15 mouse cellular contexts compared by ENCODE assay signal in the genomic region with DNA sequence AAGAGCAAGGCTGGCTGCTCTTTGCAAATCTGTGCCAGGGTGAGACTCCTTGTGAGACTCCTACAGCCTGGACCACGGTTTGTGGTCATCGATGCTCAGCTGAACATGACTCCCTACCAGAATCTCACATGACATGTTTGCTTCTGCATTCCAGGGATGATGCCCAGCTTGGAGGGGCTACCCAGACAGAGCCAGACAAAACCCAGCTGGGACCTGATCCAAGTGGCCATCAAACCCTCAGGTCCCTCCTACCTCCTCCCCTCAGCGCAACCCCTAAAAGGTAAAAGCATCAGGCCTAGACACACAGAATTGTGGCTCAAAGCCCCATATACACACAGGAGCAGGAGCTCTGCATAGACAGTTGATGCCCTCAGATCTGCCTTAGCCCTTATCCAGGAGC. TPM values are rescaled to one million over a fixed set of nuclear protein-coding genes. Genes with fewer than 3 reads are reported as not detected.
DNase-seq lines count a peak whose midpoint lies in the region; ATAC-seq and TF ChIP-seq lines count a peak whose summit lies in the region.
"Had no signal": no experiment of that assay in that cellular context is flagged by ENCODE, and none has a peak within 500 bp of the region (broad histone marks: within the 10 kb centered on the region; RNA-seq: fewer than 3 reads in every experiment).

No protein-coding gene starts in this region.

- peak overlapping the region; percentile 50; the same call in 1 of the 2 replicates for H3K27ac ChIP-seq in cerebellum, adult 2 months (ENCODE audit: insufficient read depth, low read length)
- H3K27ac ChIP-seq in heart, embryonic 16.5 days (ENCODE audit: low read length): peak overlapping the region; percentile 93
- no peak overlapping the region for H3K27ac ChIP-seq in neural tube, embryonic 13.5 days (replicated peaks)
- H3K27ac ChIP-seq in stomach, postnatal 0 days (replicated peaks): no peak overlapping the region
- H3K27ac ChIP-seq: embryonic facial prominence, embryonic 15.5 days; forebrain, embryonic 13.5 days; limb, embryonic 15.5 days; stomach, embryonic 15.5 days had no signal

- TF ChIP-seq EP300 in stomach, postnatal 0 days (optimal IDR thresholded peaks at IDR 0.05): no peak

- 0 out of 2 replicates have a peak overlapping the region, but pooled peaks have one; percentile 11 for H3K9ac ChIP-seq in heart, embryonic 16.5 days (ENCODE audit: low read length)
- H3K9ac ChIP-seq in neural tube, embryonic 13.5 days: peak overlapping the region; percentile 47; the same call in 1 of the 2 replicates
- no peak overlapping the region for H3K9ac ChIP-seq in stomach, postnatal 0 days (ENCODE audit: low read length)
- H3K9ac ChIP-seq: embryonic facial prominence, embryonic 15.5 days; forebrain, embryonic 13.5 days; limb, embryonic 15.5 days; lung, embryonic 14.5 days; stomach, embryonic 15.5 days had no signal

- peak; percentile 42 to 47 for DNase-seq in cerebellum, adult 2 months
- no peak for DNase-seq in cerebellum, postnatal 4 days (ENCODE audit: low spot score in 2 of 2)
- no peak for DNase-seq in heart, adult 9 months (ENCODE audit: low spot score in 2 of 2)
- no peak for DNase-seq in neural tube, embryonic 10.5 days (ENCODE audit: extremely low spot score, low spot score)
- no peak for DNase-seq in stomach, postnatal 0 days (ENCODE audit: low spot score)
- DNase-seq in testis, postnatal 10 days (ENCODE audit: low spot score): no peak
- DNase-seq: kidney, adult 9 months; lung, embryonic 14.5 days had no signal

- WGBS in cerebellum, adult 2 months: 15% methylated on average over 3 of the region's 3 CpGs
- WGBS in heart, embryonic 16.5 days: 66% methylated on average over 3 of the region's 3 CpGs
- WGBS in neural tube, embryonic 13.5 days: 85% methylated on average over 3 of the region's 3 CpGs
- WGBS in stomach, postnatal 0 days: 79% methylated on average over 3 of the region's 3 CpGs

- no peaks in the 10 kb centered on the region for H3K27me3 ChIP-seq in cerebellum, adult 2 months (ENCODE audit: control insufficient read depth, insufficient read depth, low read length)
- peaks cover 15% of the 10 kb centered on the region for H3K27me3 ChIP-seq in heart, embryonic 16.5 days (ENCODE audit: control insufficient read depth, insufficient read depth, low read length)
- H3K27me3 ChIP-seq in neural tube, embryonic 13.5 days: peaks cover 65% of the 10 kb centered on the region
- 0 out of 2 replicates have a peak, but pooled peaks cover 2% of the 10 kb centered on the region for H3K27me3 ChIP-seq in stomach, postnatal 0 days (ENCODE audit: control insufficient read depth, insufficient read depth, low read length)

- no peaks in the 10 kb centered on the region for H3K9me3 ChIP-seq in heart, embryonic 16.5 days (replicated peaks; ENCODE audit: control insufficient read depth, low read length)
- no peaks in the 10 kb centered on the region for H3K9me3 ChIP-seq in neural tube, embryonic 13.5 days
- H3K9me3 ChIP-seq in stomach, postnatal 0 days (ENCODE audit: control insufficient read depth, low read length): no peaks in the 10 kb centered on the region
- H3K9me3 ChIP-seq: embryonic facial prominence, embryonic 15.5 days; forebrain, embryonic 13.5 days; limb, embryonic 15.5 days; megakaryocyte, embryonic 14.5 days; stomach, embryonic 15.5 days had no signal

- ATAC-seq in heart, embryonic 16.5 days (replicated peaks; ENCODE audit: extremely low read depth, insufficient read depth, low FRiP score): no peak
- no peak for ATAC-seq in neural tube, embryonic 13.5 days (ENCODE audit: low read depth)
- no peak for ATAC-seq in stomach, postnatal 0 days (ENCODE audit: low FRiP score, low TSS enrichment)
- ATAC-seq: forebrain, embryonic 13.5 days had no signal

- TF ChIP-seq CTCF in cerebellum, adult 2 months (IDR thresholded peaks at IDR 0.05; ENCODE audit: borderline replicate concordance, insufficient read depth, low read depth, low read length): no peak
- TF ChIP-seq CTCF in stomach, postnatal 0 days (IDR thresholded peaks at IDR 0.05; ENCODE audit: low read depth): no peak

- no peak for TF ChIP-seq POLR2A in cerebellum, adult 2 months (IDR thresholded peaks at IDR 0.05; ENCODE audit: borderline replicate concordance, insufficient read depth, low read length)

- peak overlapping the region; percentile 90 for H3K4me3 ChIP-seq in cerebellum, adult 2 months (replicated peaks; ENCODE audit: insufficient read depth, low read depth, low read length)
- H3K4me3 ChIP-seq in heart, embryonic 16.5 days (ENCODE audit: low read length): peak overlapping the region; percentile 69
- H3K4me3 ChIP-seq in neural tube, embryonic 13.5 days: no peak overlapping the region
- H3K4me3 ChIP-seq in stomach, postnatal 0 days (ENCODE audit: low read depth, low read length): no peak overlapping the region
- H3K4me3 ChIP-seq: embryonic facial prominence, embryonic 15.5 days; forebrain, embryonic 13.5 days; limb, embryonic 15.5 days; megakaryocyte, embryonic 14.5 days; stomach, embryonic 15.5 days had no signal

- H3K36me3 ChIP-seq in heart, embryonic 16.5 days (ENCODE audit: control insufficient read depth, insufficient read depth): peaks cover 9% of the 10 kb centered on the region
- peaks cover 32% of the 10 kb centered on the region for H3K36me3 ChIP-seq in neural tube, embryonic 13.5 days
- H3K36me3 ChIP-seq in stomach, postnatal 0 days (ENCODE audit: control insufficient read depth, insufficient read depth, low read length): no peaks in the 10 kb centered on the region
- H3K36me3 ChIP-seq: embryonic facial prominence, embryonic 15.5 days; limb, embryonic 15.5 days; stomach, embryonic 15.5 days had no signal

- peaks cover 47% of the 10 kb centered on the region for H3K4me1 ChIP-seq in cerebellum, adult 2 months (ENCODE audit: control insufficient read depth, insufficient read depth, low read length)
- H3K4me1 ChIP-seq in heart, embryonic 16.5 days (ENCODE audit: control insufficient read depth, insufficient read depth, low read length): peaks cover 32% of the 10 kb centered on the region
- peaks cover 36% of the 10 kb centered on the region for H3K4me1 ChIP-seq in neural tube, embryonic 13.5 days (replicated peaks)
- no peaks in the 10 kb centered on the region for H3K4me1 ChIP-seq in stomach, postnatal 0 days (replicated peaks; ENCODE audit: control insufficient read depth, insufficient read depth)

- H3K4me2 ChIP-seq in heart, embryonic 16.5 days (ENCODE audit: low read depth, low read length): peak overlapping the region; percentile 68
- peak overlapping the region; percentile 66 for H3K4me2 ChIP-seq in neural tube, embryonic 13.5 days
- no peak overlapping the region for H3K4me2 ChIP-seq in stomach, postnatal 0 days (replicated peaks; ENCODE audit: low read depth)
- H3K4me2 ChIP-seq: embryonic facial prominence, embryonic 15.5 days; limb, embryonic 15.5 days; lung, embryonic 14.5 days; stomach, embryonic 15.5 days had no signal

RNA-seq across cellular contexts. Expression of a gene that starts 2.5 kb away (rescaled TPM):
- 1,226 and 1,413 TPM in 2 replicates for polyA plus RNA-seq in cerebellum, adult 2 months (2012; rRNA removed)
- 7.1 and 12.4 TPM in 2 replicates for polyA plus RNA-seq in heart, embryonic 16.5 days (2015; fragmentation: Nextera tagmentation; extraction: Ambion mirVana)
- polyA plus RNA-seq in neural tube, embryonic 13.5 days (2015; fragmentation: Nextera tagmentation; extraction: Ambion mirVana): 7.7 and 8.9 TPM in 2 replicates
- 0.40 and 0.42 TPM in 2 replicates for polyA plus RNA-seq in stomach, postnatal 0 days (2015; fragmentation: Nextera tagmentation; extraction: Ambion mirVana)
- polyA plus RNA-seq: limb, embryonic 15.5 days; lung, embryonic 14.5 days had no signal

RNA-seq across cellular contexts. Expression of a gene that starts 19.3 kb away (rescaled TPM):
- polyA plus RNA-seq in cerebellum, adult 2 months (2012; rRNA removed): 115 and 125 TPM in 2 replicates
- polyA plus RNA-seq in heart, embryonic 16.5 days (2015; fragmentation: Nextera tagmentation; extraction: Ambion mirVana): 0.07 and 0.11 TPM in 2 replicates
- polyA plus RNA-seq in neural tube, embryonic 13.5 days (2015; fragmentation: Nextera tagmentation; extraction: Ambion mirVana): 43.9 TPM in 2 replicates
- 0.42 and 0.59 TPM in 2 replicates for polyA plus RNA-seq in stomach, postnatal 0 days (2015; fragmentation: Nextera tagmentation; extraction: Ambion mirVana)

RNA-seq across cellular contexts. Expression of a gene that starts 32.7 kb away (rescaled TPM):
- polyA plus RNA-seq in cerebellum, adult 2 months (2012; rRNA removed): 110 and 111 TPM in 2 replicates
- polyA plus RNA-seq in heart, embryonic 16.5 days (2015; fragmentation: Nextera tagmentation; extraction: Ambion mirVana): 135 and 154 TPM in 2 replicates
- polyA plus RNA-seq in neural tube, embryonic 13.5 days (2015; fragmentation: Nextera tagmentation; extraction: Ambion mirVana): 331 and 431 TPM in 2 replicates
- 294 and 310 TPM in 2 replicates for polyA plus RNA-seq in stomach, postnatal 0 days (2015; fragmentation: Nextera tagmentation; extraction: Ambion mirVana)

RNA-seq across cellular contexts. Expression of a gene that starts 48.2 kb away (rescaled TPM):
- polyA plus RNA-seq in cerebellum, adult 2 months (2012; rRNA removed): 0.03 and 0.07 TPM in 2 replicates
- polyA plus RNA-seq in heart, embryonic 16.5 days (2015; fragmentation: Nextera tagmentation; extraction: Ambion mirVana): 0.07 TPM in 1 of 2 replicates, not detected in the other
- polyA plus RNA-seq in neural tube, embryonic 13.5 days (2015; fragmentation: Nextera tagmentation; extraction: Ambion mirVana): not detected in 2 replicates
- 5.8 and 5.9 TPM in 2 replicates for polyA plus RNA-seq in stomach, postnatal 0 days (2015; fragmentation: Nextera tagmentation; extraction: Ambion mirVana)
- polyA plus RNA-seq: forebrain, embryonic 13.5 days; lung, embryonic 14.5 days had no signal

RNA-seq across cellular contexts. Expression of a gene that starts 58.6 kb away (rescaled TPM):
- polyA plus RNA-seq in cerebellum, adult 2 months (2012; rRNA removed): 0.41 and 0.46 TPM in 2 replicates
- 0.05 and 0.27 TPM in 2 replicates for polyA plus RNA-seq in heart, embryonic 16.5 days (2015; fragmentation: Nextera tagmentation; extraction: Ambion mirVana)
- 0.14 and 0.22 TPM in 2 replicates for polyA plus RNA-seq in neural tube, embryonic 13.5 days (2015; fragmentation: Nextera tagmentation; extraction: Ambion mirVana)
- 1.7 and 1.8 TPM in 2 replicates for polyA plus RNA-seq in stomach, postnatal 0 days (2015; fragmentation: Nextera tagmentation; extraction: Ambion mirVana)

Comparison
In these comparisons a context has a peak if more than half of its experiments do, and no peak if none do; other contexts are left out.
1. DNase-seq: peak in cerebellum, adult 2 months (2 of 2); none in cerebellum, postnatal 4 days (0 of 2), heart, adult 9 months (0 of 2), neural tube, embryonic 10.5 days (single experiment), stomach, postnatal 0 days (single experiment) and testis, postnatal 10 days (single experiment).
2. H3K27ac ChIP-seq: peak in cerebellum, adult 2 months (single experiment) and heart, embryonic 16.5 days (single experiment); none in neural tube, embryonic 13.5 days (single experiment) and stomach, postnatal 0 days (single experiment).
3. H3K4me3 ChIP-seq: peak in cerebellum, adult 2 months (single experiment) and heart, embryonic 16.5 days (single experiment); none in neural tube, embryonic 13.5 days (single experiment) and stomach, postnatal 0 days (single experiment).
4. RNA of a gene that starts 2.5 kb away (polyA plus RNA-seq): 1,226 to 1,413 TPM in cerebellum, adult 2 months; 7.7 to 8.9 TPM in neural tube, embryonic 13.5 days, 7.1 to 12.4 TPM in heart, embryonic 16.5 days and 0.40 to 0.42 TPM in stomach, postnatal 0 days; every median in the first group is over 10 times any median in the second.
5. RNA of a gene that starts 19.3 kb away (polyA plus RNA-seq): 115 to 125 TPM in cerebellum, adult 2 months and 43.9 TPM in neural tube, embryonic 13.5 days; 0.42 to 0.59 TPM in stomach, postnatal 0 days and 0.07 to 0.11 TPM in heart, embryonic 16.5 days; every median in the first group is over 10 times any median in the second.